Mouse (Mus musculus) lung, embryonic 14.5 days (tissue): Measurements from ENCODE around the gene Ogg1. TPM values are rescaled to one million over a fixed set of nuclear protein-coding genes. Genes with fewer than 3 reads are reported as not detected.

Experiments
- ATAC-seq: fragments of 200-750 bp; cut with Nextera tagmentation; 2 replicates; pipeline ENCODE4 v1.8.0; 2017; ENCODE audit warnings: mild to moderate bottlenecking, moderate TSS enrichment, moderate library complexity; ENCODE audit not compliant: insufficient read depth
- DNase-seq: peaks from one replicate; pipeline ENCODE4 v3.0.0-alpha.2; 2015
- H3K27ac ChIP-seq: fragments of 300-500 bp; sonication (generic); 2 replicates; pipeline ENCODE4 v1.5.1; 2014; ENCODE audit warnings: low read depth, mild to moderate bottlenecking, moderate library complexity
- H3K27me3 ChIP-seq: fragments of 300-500 bp; sonication (generic); 2 replicates; pipeline ENCODE4 v1.6.1; 2014; ENCODE audit warnings: low read length, control low read depth; ENCODE audit not compliant: insufficient read depth
- H3K36me3 ChIP-seq: fragments of 300-500 bp; sonication (generic); 2 replicates; pipeline ENCODE4 v1.6.1; 2014; ENCODE audit warnings: control low read depth; ENCODE audit not compliant: insufficient read depth
- H3K4me1 ChIP-seq: fragments of 300-500 bp; sonication (generic); 2 replicates; pipeline ENCODE4 v1.6.1; 2014; ENCODE audit warnings: antibody characterized with exemption, control low read depth; ENCODE audit not compliant: insufficient read depth
- H3K4me2 ChIP-seq: fragments of 300-500 bp; sonication (generic); 2 replicates; pipeline ENCODE4 v1.6.1; 2014; ENCODE audit warnings: mild to moderate bottlenecking
- H3K4me3 ChIP-seq: fragments of 300-500 bp; sonication (generic); 2 replicates; pipeline ENCODE4 v1.5.1; 2014; ENCODE audit warnings: low read depth, low read length
- H3K9ac ChIP-seq: fragments of 300-500 bp; sonication (generic); 2 replicates; pipeline ENCODE4 v1.6.1; 2014
- H3K9me3 ChIP-seq: fragments of 300-500 bp; sonication (generic); 2 replicates; pipeline ENCODE4 v1.6.1; 2016; ENCODE audit warnings: low read depth, low read length, control low read depth
- CTCF ChIP-seq: IDR thresholded peaks from 2 replicates; pipeline ENCODE4 v1.5.1; 2016; ENCODE audit warnings: antibody characterized with exemption, low read depth
- WGBS: fragments of 180-500 bp; shearing (Covaris S2); extraction: QIAGEN DNeasy Blood & Tissue Kit; methylation state at CpG from one replicate; pipeline ENCODE4 v1.1.7; 2014; 5-methylcytosine and 5-hydroxymethylcytosine counted together
- polyA plus RNA-seq: library from polyadenylated mRNA; unstranded; fragments of >200 nt; fragmentation: Nextera tagmentation; extraction: Ambion mirVana; gene quantifications from 2 replicates; pipeline ENCODE4 v1.2.1, GENCODE M21; 2014

Gene Ogg1
- polyA plus RNA-seq, 1 experiment from 2014 or later = 17.7 TPM

GRCm38 (mm10) chr6:113380480-113380879 lies 53.7 kb downstream of the Ogg1 start:
- no peak overlapping the region for H3K4me3 ChIP-seq
- H3K9ac ChIP-seq = no peak overlapping the region
- no peaks in the 10 kb centered on the region for H3K9me3 ChIP-seq
- peaks cover 14% of the 10 kb centered on the region; the same call in 1 of the 2 replicates for H3K4me1 ChIP-seq
- no peak for DNase-seq
- ATAC-seq = no peak
- WGBS = 92% methylated on average over 11 of the region's 11 CpGs
- no peak overlapping the region for H3K27ac ChIP-seq
- peaks cover 59% of the 10 kb centered on the region for H3K36me3 ChIP-seq
- H3K27me3 ChIP-seq = no peaks in the 10 kb centered on the region
- 0 out of 2 replicates have a peak, but pooled peaks have one; percentile 13 for TF ChIP-seq CTCF
- no peak overlapping the region for H3K4me2 ChIP-seq

GRCm38 (mm10) chr6:113384351-113384927 lies 57.7 kb downstream of the Ogg1 start:
- peaks cover 92% of the 10 kb centered on the region for H3K36me3 ChIP-seq
- no peaks in the 10 kb centered on the region for H3K27me3 ChIP-seq
- no peak overlapping the region for H3K9ac ChIP-seq
- no peak overlapping the region for H3K4me3 ChIP-seq
- no peak for TF ChIP-seq CTCF
- 85% methylated on average over 8 of the region's 8 CpGs for WGBS
- H3K9me3 ChIP-seq = no peaks in the 10 kb centered on the region
- DNase-seq (no peak), ATAC-seq (no peak)
- H3K4me1 ChIP-seq = 0 out of 2 replicates have a peak, but pooled peaks cover under 1% of the 10 kb centered on the region
- H3K27ac ChIP-seq = no peak overlapping the region
- no peak overlapping the region for H3K4me2 ChIP-seq

Other genes starting within 250 kb of the Ogg1 start
- gene Setd5, start 249.6 kb upstream of the Ogg1 start, polyA plus RNA-seq = 96.9 and 102 TPM in 2 replicates
- gene Lhfpl4, start 131.6 kb upstream of the Ogg1 start, polyA plus RNA-seq = 0.61 and 0.80 TPM in 2 replicates
- gene Mtmr14, start 89.1 kb upstream of the Ogg1 start, polyA plus RNA-seq = 41.1 and 47.0 TPM in 2 replicates
- gene Cpne9, start 44.7 kb upstream of the Ogg1 start, polyA plus RNA-seq = not detected in 2 replicates
- gene Brpf1, start 19.8 kb upstream of the Ogg1 start, polyA plus RNA-seq = 24.6 and 26.4 TPM in 2 replicates
- gene Camk1, start 17.0 kb downstream of the Ogg1 start, polyA plus RNA-seq = 109 and 110 TPM in 2 replicates
- 45.9 and 49.4 TPM in 2 replicates for gene Tada3, start 50.9 kb downstream of the Ogg1 start, polyA plus RNA-seq
- 211 and 214 TPM in 2 replicates for gene Arpc4, start 51.1 kb downstream of the Ogg1 start, polyA plus RNA-seq
- gene Ttll3, start 62.3 kb downstream of the Ogg1 start, polyA plus RNA-seq = 2.2 and 2.5 TPM in 2 replicates
- gene Rpusd3, start 92.4 kb downstream of the Ogg1 start, polyA plus RNA-seq = 15.7 and 18.8 TPM in 2 replicates
- gene Cidec, start 108.8 kb downstream of the Ogg1 start, polyA plus RNA-seq = not detected in 2 replicates
- gene Jagn1, start 115.6 kb downstream of the Ogg1 start, polyA plus RNA-seq = 70.0 and 76.4 TPM in 2 replicates
- 12.0 and 12.2 TPM in 2 replicates for gene Il17re, start 131.5 kb downstream of the Ogg1 start, polyA plus RNA-seq
- gene Il17rc, start 144.5 kb downstream of the Ogg1 start, polyA plus RNA-seq = 7.7 and 9.1 TPM in 2 replicates
- gene Creld1, start 156.3 kb downstream of the Ogg1 start, polyA plus RNA-seq = 20.7 and 27.0 TPM in 2 replicates
- gene Prrt3, start 175.0 kb downstream of the Ogg1 start, polyA plus RNA-seq = 0.05 and 0.16 TPM in 2 replicates
- gene Emc3, start 204.7 kb downstream of the Ogg1 start, polyA plus RNA-seq = 92.8 and 97.6 TPM in 2 replicates
- gene Fancd2, start 204.7 kb downstream of the Ogg1 start, polyA plus RNA-seq = 15.4 and 15.7 TPM in 2 replicates